Mouse (Mus musculus): Measurements from ENCODE around the gene Olfr976. TPM values are rescaled to one million over a fixed set of nuclear protein-coding genes. Genes with fewer than 3 reads are reported as not detected.
"Not testable (repeated sequence)": the region's sequence is repeated elsewhere in the genome, so short reads cannot be mapped to it uniquely, and the experiment has no call there.

The Olfr976 gene
- not detected in 2 replicates for polyA plus RNA-seq (2014; fragmentation: Nextera tagmentation; extraction: Ambion mirVana)

- not testable (repeated sequence) for H3K27me3 ChIP-seq (ENCODE audit: control insufficient read depth, insufficient read depth, low read length); H3K9me3 ChIP-seq (ENCODE audit: control insufficient read depth, low read length); H3K4me2 ChIP-seq (ENCODE audit: low read depth); H3K27ac ChIP-seq (ENCODE audit: low read depth, low read length); H3K4me1 ChIP-seq (ENCODE audit: control insufficient read depth, insufficient read depth, low read length); H3K36me3 ChIP-seq (ENCODE audit: control insufficient read depth, insufficient read depth, low read length); ATAC-seq (ENCODE audit: insufficient read depth, low FRiP score, low TSS enrichment); DNase-seq (ENCODE audit: low spot score); H3K4me3 ChIP-seq (ENCODE audit: low read depth, low read length); H3K9ac ChIP-seq (ENCODE audit: low read length)
- WGBS = 86% methylated on average over 6 of the region's 9 CpGs
Observed at GRCm38 (mm10) chr9:39961033-39961432, at the start of gene Olfr976. Gene Olfr976, minus strand, starts transcription at chr9:39961133.

- H3K9me3 ChIP-seq (ENCODE audit: control insufficient read depth, low read length) = no peaks in the 10 kb centered on the region
- 96% methylated on average over 1 of the region's 1 CpGs for WGBS
- no peaks in the 10 kb centered on the region for H3K4me1 ChIP-seq (ENCODE audit: control insufficient read depth, insufficient read depth, low read length)
- no peak within 1 kb of the TSS for H3K9ac ChIP-seq (ENCODE audit: low read length)
- H3K27ac ChIP-seq (ENCODE audit: low read depth, low read length) = no peak within 1 kb of the TSS
- ATAC-seq (ENCODE audit: insufficient read depth, low FRiP score, low TSS enrichment) (no peak), DNase-seq (ENCODE audit: low spot score) (no peak)
- H3K4me3 ChIP-seq (ENCODE audit: low read depth, low read length) = no peak within 1 kb of the TSS
- no peaks in the 10 kb centered on the region for H3K36me3 ChIP-seq (ENCODE audit: control insufficient read depth, insufficient read depth, low read length)
- H3K4me2 ChIP-seq (ENCODE audit: low read depth) = no peak within 1 kb of the TSS
- no peaks in the 10 kb centered on the region for H3K27me3 ChIP-seq (ENCODE audit: control insufficient read depth, insufficient read depth, low read length)
Observed at GRCm38 (mm10) chr9:40009482-40009881, 48.5 kb upstream of the Olfr976 start, which contains the start of gene Olfr980. Gene Olfr980, minus strand, starts transcription at chr9:40009582.

GRCm38 (mm10) chr9:40003365-40003764 is 42.4 kb upstream of the Olfr976 start, which contains the start of gene Olfr979:
Gene Olfr979, minus strand, starts transcription at chr9:40003465.
- Histone ChIP-seq H3K4me3 (ENCODE audit: low read depth, low read length) (no peak within 1 kb of the TSS), H3K4me2 (ENCODE audit: low read depth) (no peak within 1 kb of the TSS), H3K9me3 (ENCODE audit: control insufficient read depth, low read length) (no peaks in the 10 kb centered on the region), H3K27me3 (ENCODE audit: control insufficient read depth, insufficient read depth, low read length) (no peaks in the 10 kb centered on the region), H3K9ac (ENCODE audit: low read length) (no peak within 1 kb of the TSS), H3K36me3 (ENCODE audit: control insufficient read depth, insufficient read depth, low read length) (no peaks in the 10 kb centered on the region), H3K4me1 (ENCODE audit: control insufficient read depth, insufficient read depth, low read length) (no peaks in the 10 kb centered on the region), H3K27ac (ENCODE audit: low read depth, low read length) (no peak within 1 kb of the TSS)
- DNase-seq (ENCODE audit: low spot score) (no peak), ATAC-seq (ENCODE audit: insufficient read depth, low FRiP score, low TSS enrichment) (no peak)
- 100% methylated on average over 1 of the region's 1 CpGs for WGBS

GRCm38 (mm10) chr9:39991813-39992212 is 30.9 kb upstream of the Olfr976 start, which contains the start of gene Olfr978:
Gene Olfr978, plus strand, starts transcription at chr9:39992113.
- Histone ChIP-seq H3K9ac (ENCODE audit: low read length) (no peak within 1 kb of the TSS), H3K27ac (ENCODE audit: low read depth, low read length) (no peak within 1 kb of the TSS), H3K4me1 (ENCODE audit: control insufficient read depth, insufficient read depth, low read length) (no peaks in the 10 kb centered on the region), H3K9me3 (ENCODE audit: control insufficient read depth, low read length) (no peaks in the 10 kb centered on the region), H3K4me2 (ENCODE audit: low read depth) (no peak within 1 kb of the TSS), H3K36me3 (ENCODE audit: control insufficient read depth, insufficient read depth, low read length) (no peaks in the 10 kb centered on the region), H3K4me3 (ENCODE audit: low read depth, low read length) (no peak within 1 kb of the TSS), H3K27me3 (ENCODE audit: control insufficient read depth, insufficient read depth, low read length) (no peaks in the 10 kb centered on the region)
- no peak for ATAC-seq (ENCODE audit: insufficient read depth, low FRiP score, low TSS enrichment)
- DNase-seq (ENCODE audit: low spot score) = no peak
- 82% methylated on average over 2 of the region's 2 CpGs for WGBS

GRCm38 (mm10) chr9:39976581-39977145 is 15.7 kb upstream of the Olfr976 start:
- not testable (repeated sequence) for H3K9me3 ChIP-seq (ENCODE audit: control insufficient read depth, low read length); H3K4me3 ChIP-seq (ENCODE audit: low read depth, low read length); H3K36me3 ChIP-seq (ENCODE audit: control insufficient read depth, insufficient read depth, low read length); H3K4me1 ChIP-seq (ENCODE audit: control insufficient read depth, insufficient read depth, low read length); H3K27me3 ChIP-seq (ENCODE audit: control insufficient read depth, insufficient read depth, low read length); ATAC-seq (ENCODE audit: insufficient read depth, low FRiP score, low TSS enrichment); H3K4me2 ChIP-seq (ENCODE audit: low read depth); H3K9ac ChIP-seq (ENCODE audit: low read length); DNase-seq (ENCODE audit: low spot score); H3K27ac ChIP-seq (ENCODE audit: low read depth, low read length)
- 90% methylated on average over 1 of the region's 1 CpGs for WGBS

GRCm38 (mm10) chr9:39951946-39952345 is 9.0 kb downstream of the Olfr976 start, which contains the start of gene Olfr975:
Gene Olfr975, minus strand, starts transcription at chr9:39952046.
- Histone ChIP-seq H3K9me3 (ENCODE audit: control insufficient read depth, low read length) (no peaks in the 10 kb centered on the region), H3K4me3 (ENCODE audit: low read depth, low read length) (no peak within 1 kb of the TSS), H3K27ac (ENCODE audit: low read depth, low read length) (no peak within 1 kb of the TSS), H3K4me1 (ENCODE audit: control insufficient read depth, insufficient read depth, low read length) (no peaks in the 10 kb centered on the region), H3K9ac (ENCODE audit: low read length) (no peak within 1 kb of the TSS), H3K27me3 (ENCODE audit: control insufficient read depth, insufficient read depth, low read length) (no peaks in the 10 kb centered on the region), H3K4me2 (ENCODE audit: low read depth) (no peak within 1 kb of the TSS), H3K36me3 (ENCODE audit: control insufficient read depth, insufficient read depth, low read length) (no peaks in the 10 kb centered on the region)
- no peak for ATAC-seq (ENCODE audit: insufficient read depth, low FRiP score, low TSS enrichment)
- WGBS = 73% methylated on average over 1 of the region's 1 CpGs
- no peak for DNase-seq (ENCODE audit: low spot score)

- Histone ChIP-seq H3K4me3 (ENCODE audit: low read depth, low read length) (no peak within 1 kb of the TSS), H3K27ac (ENCODE audit: low read depth, low read length) (no peak within 1 kb of the TSS), H3K36me3 (ENCODE audit: control insufficient read depth, insufficient read depth, low read length) (no peaks in the 10 kb centered on the region), H3K27me3 (ENCODE audit: control insufficient read depth, insufficient read depth, low read length) (no peaks in the 10 kb centered on the region), H3K4me2 (ENCODE audit: low read depth) (no peak within 1 kb of the TSS), H3K9ac (ENCODE audit: low read length) (no peak within 1 kb of the TSS), H3K4me1 (ENCODE audit: control insufficient read depth, insufficient read depth, low read length) (no peaks in the 10 kb centered on the region), H3K9me3 (ENCODE audit: control insufficient read depth, low read length) (no peaks in the 10 kb centered on the region)
- WGBS = 91% methylated on average over 1 of the region's 1 CpGs
- ATAC-seq (ENCODE audit: insufficient read depth, low FRiP score, low TSS enrichment) (no peak), DNase-seq (ENCODE audit: low spot score) (no peak)
Observed at GRCm38 (mm10) chr9:39937201-39937600, 23.7 kb downstream of the Olfr976 start, which contains the start of gene Olfr974. Gene Olfr974, plus strand, starts transcription at chr9:39937501.

- not testable (repeated sequence) for H3K27ac ChIP-seq (ENCODE audit: low read depth, low read length); ATAC-seq (ENCODE audit: insufficient read depth, low FRiP score, low TSS enrichment); H3K9me3 ChIP-seq (ENCODE audit: control insufficient read depth, low read length); H3K4me2 ChIP-seq (ENCODE audit: low read depth); H3K27me3 ChIP-seq (ENCODE audit: control insufficient read depth, insufficient read depth, low read length); H3K4me3 ChIP-seq (ENCODE audit: low read depth, low read length); H3K4me1 ChIP-seq (ENCODE audit: control insufficient read depth, insufficient read depth, low read length); DNase-seq (ENCODE audit: low spot score); H3K9ac ChIP-seq (ENCODE audit: low read length); H3K36me3 ChIP-seq (ENCODE audit: control insufficient read depth, insufficient read depth, low read length)
- 72% methylated on average over 1 of the region's 1 CpGs for WGBS
Observed at GRCm38 (mm10) chr9:39928837-39929236, 32.1 kb downstream of the Olfr976 start.
